Mouse (Mus musculus): ENCODE measurements at regions not wholly inside any gene's neighbourhood (a gene's known extent, or its start where the extent isn't known, plus 50 kb on each side); places are given as distances from the start of the nearest gene placed in this dataset.

DNA sequence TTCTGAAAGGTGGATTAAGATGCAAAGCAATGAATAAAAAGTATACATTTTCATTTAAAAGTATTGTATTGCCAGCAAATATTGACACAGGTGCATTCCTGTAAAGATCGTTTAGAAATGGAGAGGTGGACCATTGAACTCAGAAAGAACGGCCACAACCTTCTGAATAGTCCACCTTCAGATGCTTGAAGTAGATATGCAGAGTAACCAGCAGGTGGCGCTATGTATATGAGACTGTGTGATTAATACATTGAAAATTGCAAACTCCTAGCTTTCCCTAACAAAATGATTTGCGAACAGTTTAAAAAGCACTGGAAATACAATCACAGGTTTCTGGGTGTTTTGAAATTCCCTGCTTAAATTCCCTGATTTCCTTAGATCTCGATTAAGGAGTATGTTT, 112.2 kb downstream of the 4933402N22Rik start:
- WGBS = 8% methylated on average over 5 of the region's 5 CpGs
- ATAC-seq (replicated peaks; ENCODE audit: low FRiP score, low read depth) (no peak), DNase-seq (ENCODE audit: low spot score) (peak; percentile 95)
- no peaks in the 10 kb centered on the region for H3K9me3 ChIP-seq (replicated peaks; ENCODE audit: low read length)
- no peak overlapping the region for H3K4me3 ChIP-seq (replicated peaks; ENCODE audit: low read depth, low read length)
- peak; percentile 93 for TF ChIP-seq CTCF (IDR thresholded peaks at IDR 0.05; ENCODE audit: low read depth)
- no peaks in the 10 kb centered on the region for H3K27me3 ChIP-seq (ENCODE audit: insufficient read depth, low read length)
- H3K4me1 ChIP-seq (replicated peaks; ENCODE audit: insufficient read depth, low read length) = no peaks in the 10 kb centered on the region
- no peaks in the 10 kb centered on the region for H3K36me3 ChIP-seq (ENCODE audit: insufficient read depth, low read length)
- H3K4me2 ChIP-seq (ENCODE audit: low read length) = no peak overlapping the region
- no peak overlapping the region for H3K9ac ChIP-seq (ENCODE audit: low read depth, low read length)
- H3K27ac ChIP-seq = no peak overlapping the region

DNA sequence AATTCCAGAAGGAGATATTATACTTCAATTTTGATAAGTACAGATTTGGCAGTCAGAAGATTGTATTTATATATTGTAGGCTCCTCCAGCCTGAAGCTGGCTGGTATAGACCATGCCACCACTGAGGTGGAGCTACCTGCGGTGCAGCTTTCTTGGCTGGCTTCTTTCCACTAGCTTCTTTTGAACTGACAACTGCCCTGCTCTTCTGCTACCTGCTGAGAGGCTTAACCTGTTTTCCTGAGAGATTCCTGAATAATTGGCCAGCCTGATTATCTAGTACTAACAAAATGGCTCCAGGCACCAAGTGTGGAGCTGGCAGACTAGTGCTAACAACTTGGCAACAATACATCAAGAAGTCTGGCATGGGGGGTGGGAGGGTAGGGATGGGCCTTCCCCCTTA, 132.0 kb downstream of the 4933402N22Rik start:
- H3K9ac ChIP-seq (ENCODE audit: low read depth, low read length) = no peak overlapping the region
- no peaks in the 10 kb centered on the region for H3K36me3 ChIP-seq (ENCODE audit: insufficient read depth, low read length)
- no peak overlapping the region for H3K4me2 ChIP-seq (ENCODE audit: low read length)
- TF ChIP-seq CTCF (IDR thresholded peaks at IDR 0.05; ENCODE audit: low read depth) = no peak
- H3K4me1 ChIP-seq (replicated peaks; ENCODE audit: insufficient read depth, low read length) = no peaks in the 10 kb centered on the region
- no peak overlapping the region for H3K27ac ChIP-seq
- ATAC-seq (replicated peaks; ENCODE audit: low FRiP score, low read depth) = no peak
- H3K4me3 ChIP-seq (replicated peaks; ENCODE audit: low read depth, low read length) = no peak overlapping the region
- no peaks in the 10 kb centered on the region; the same call in 1 of the 2 replicates for H3K9me3 ChIP-seq (replicated peaks; ENCODE audit: low read length)
- DNase-seq (ENCODE audit: low spot score) = no peak
- no peaks in the 10 kb centered on the region for H3K27me3 ChIP-seq (ENCODE audit: insufficient read depth, low read length)
- WGBS = 78% methylated on average over 1 of the region's 1 CpGs

DNA sequence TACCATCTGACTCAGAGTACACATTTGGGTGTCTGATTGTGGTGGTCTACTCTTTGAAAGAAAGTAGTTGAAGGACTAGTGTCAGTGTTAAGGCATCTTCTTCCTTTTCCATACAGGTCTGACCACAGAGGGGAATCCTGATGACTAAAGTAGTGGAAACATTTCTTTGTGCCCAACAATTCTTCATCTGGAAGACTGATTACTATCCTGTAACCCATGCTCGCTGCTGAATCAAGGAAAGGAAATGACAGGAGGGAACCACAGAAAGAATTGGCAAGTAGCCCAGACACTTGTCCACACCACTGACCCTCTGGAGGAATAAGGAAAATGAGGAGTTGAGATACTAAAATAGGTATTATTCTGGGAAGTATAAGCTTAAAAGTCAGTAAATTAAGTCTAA, 162.3 kb downstream of the 4933402N22Rik start:
- DNase-seq (ENCODE audit: low spot score) (peak; percentile 32), ATAC-seq (replicated peaks; ENCODE audit: low FRiP score, low read depth) (no peak)
- Histone ChIP-seq H3K4me2 (ENCODE audit: low read length) (no peak overlapping the region), H3K36me3 (ENCODE audit: insufficient read depth, low read length) (no peaks in the 10 kb centered on the region), H3K27me3 (ENCODE audit: insufficient read depth, low read length) (no peaks in the 10 kb centered on the region), H3K4me3 (replicated peaks; ENCODE audit: low read depth, low read length) (no peak overlapping the region), H3K9ac (ENCODE audit: low read depth, low read length) (no peak overlapping the region), H3K4me1 (replicated peaks; ENCODE audit: insufficient read depth, low read length) (no peaks in the 10 kb centered on the region), H3K9me3 (replicated peaks; ENCODE audit: low read length) (no peaks in the 10 kb centered on the region), H3K27ac (no peak overlapping the region)
- 44% methylated on average over 1 of the region's 1 CpGs for WGBS
- no peak for TF ChIP-seq CTCF (IDR thresholded peaks at IDR 0.05; ENCODE audit: low read depth)

DNA sequence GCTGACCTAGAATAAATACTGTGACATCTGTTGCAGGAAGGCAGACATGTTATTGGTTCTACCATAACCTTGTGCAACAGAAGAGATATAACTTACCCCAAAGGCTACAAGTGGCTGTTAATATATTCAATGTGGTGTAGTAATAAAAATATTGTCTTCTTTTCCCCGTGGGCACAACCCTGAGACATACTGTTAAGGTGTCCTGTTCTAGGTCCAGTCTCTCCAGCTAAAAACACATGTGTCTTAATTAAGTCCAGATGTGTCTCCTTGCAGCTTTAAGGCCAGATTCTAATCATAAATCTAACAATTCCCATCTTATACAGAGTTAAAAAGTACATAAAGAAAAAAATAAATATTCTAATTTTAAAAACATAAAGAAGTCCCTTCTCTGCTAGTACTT, 175.8 kb downstream of the 4933402N22Rik start:
- Histone ChIP-seq H3K4me2 (ENCODE audit: low read length) (no peak overlapping the region), H3K36me3 (ENCODE audit: insufficient read depth, low read length) (no peaks in the 10 kb centered on the region), H3K27ac (no peak overlapping the region), H3K4me3 (replicated peaks; ENCODE audit: low read depth, low read length) (no peak overlapping the region), H3K4me1 (replicated peaks; ENCODE audit: insufficient read depth, low read length) (no peaks in the 10 kb centered on the region), H3K9ac (ENCODE audit: low read depth, low read length) (no peak overlapping the region), H3K9me3 (replicated peaks; ENCODE audit: low read length) (no peaks in the 10 kb centered on the region), H3K27me3 (ENCODE audit: insufficient read depth, low read length) (no peaks in the 10 kb centered on the region)
- 52% methylated on average over 1 of the region's 1 CpGs for WGBS
- no peak for DNase-seq (ENCODE audit: low spot score)
- TF ChIP-seq CTCF (IDR thresholded peaks at IDR 0.05; ENCODE audit: low read depth) = no peak
- no peak for ATAC-seq (replicated peaks; ENCODE audit: low FRiP score, low read depth)

DNA sequence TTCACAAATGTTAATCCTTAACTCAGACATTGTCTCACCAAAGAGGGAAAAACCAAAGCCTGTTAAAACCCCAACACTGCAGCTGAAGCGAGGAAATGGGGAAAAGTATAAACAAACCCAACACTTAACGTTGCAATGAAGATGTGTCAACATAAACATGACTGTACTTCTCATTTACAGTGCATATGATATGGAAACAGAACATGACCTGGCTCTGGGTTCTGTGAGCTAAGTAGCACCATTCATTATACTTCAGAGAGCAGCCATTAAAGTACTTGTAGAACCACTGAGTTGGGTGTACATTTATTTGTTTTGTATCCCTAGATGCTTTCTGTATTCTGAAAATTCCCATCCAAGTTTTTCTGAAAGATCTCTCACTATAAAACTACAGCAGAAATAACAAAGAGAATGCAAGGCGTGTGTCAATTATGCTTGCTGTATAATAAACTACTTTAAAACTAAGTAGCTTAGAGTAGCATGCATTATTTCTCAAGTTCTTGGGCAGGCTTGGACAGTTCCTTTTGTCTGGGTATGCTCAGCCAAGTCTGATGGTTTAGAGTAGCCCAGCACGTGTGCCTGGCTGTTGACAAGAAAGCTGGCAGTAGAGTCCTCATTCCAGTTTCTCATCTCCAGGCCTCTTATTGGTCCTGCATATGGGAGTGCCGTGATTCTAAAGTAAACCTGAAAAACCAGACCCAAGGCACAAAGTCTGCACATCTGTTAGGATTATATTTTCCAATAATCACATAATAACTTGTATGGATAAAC, 198.9 kb downstream of the 4933402N22Rik start:
- no peak for TF ChIP-seq CTCF (IDR thresholded peaks at IDR 0.05; ENCODE audit: low read depth)
- no peaks in the 10 kb centered on the region for H3K9me3 ChIP-seq (replicated peaks; ENCODE audit: low read length)
- H3K9ac ChIP-seq (ENCODE audit: low read depth, low read length) = no peak overlapping the region
- no peak overlapping the region for H3K4me2 ChIP-seq (ENCODE audit: low read length)
- H3K4me3 ChIP-seq (replicated peaks; ENCODE audit: low read depth, low read length) = no peak overlapping the region
- H3K27ac ChIP-seq = no peak overlapping the region
- H3K4me1 ChIP-seq (replicated peaks; ENCODE audit: insufficient read depth, low read length) = no peaks in the 10 kb centered on the region
- no peak for DNase-seq (ENCODE audit: low spot score)
- H3K27me3 ChIP-seq (ENCODE audit: insufficient read depth, low read length) = no peaks in the 10 kb centered on the region
- 72% methylated on average over 5 of the region's 5 CpGs for WGBS
- H3K36me3 ChIP-seq (ENCODE audit: insufficient read depth, low read length) = no peaks in the 10 kb centered on the region
- ATAC-seq (replicated peaks; ENCODE audit: low FRiP score, low read depth) = no peak

DNA sequence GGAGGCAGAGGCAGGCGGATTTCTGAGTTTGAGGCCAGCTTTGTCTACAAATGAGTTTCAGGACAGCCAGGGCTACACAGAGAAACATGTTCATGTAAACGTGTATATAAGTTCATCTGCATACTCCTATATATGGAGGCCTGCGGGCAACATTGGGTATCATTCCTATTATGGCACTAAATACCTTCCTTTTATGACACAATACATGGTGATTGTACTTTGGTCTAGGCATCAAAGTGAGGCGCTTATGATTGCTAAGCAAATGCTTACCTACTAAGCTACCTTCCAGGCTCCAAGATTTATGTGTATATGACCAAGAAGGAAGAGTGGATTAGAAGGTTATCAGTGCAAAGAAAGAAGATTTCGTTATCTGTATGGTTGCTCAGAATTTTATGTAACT, 207.1 kb downstream of the 4933402N22Rik start:
- H3K4me3 ChIP-seq (replicated peaks; ENCODE audit: low read depth, low read length) = no peak overlapping the region
- H3K36me3 ChIP-seq (ENCODE audit: insufficient read depth, low read length) = no peaks in the 10 kb centered on the region
- H3K9me3 ChIP-seq (replicated peaks; ENCODE audit: low read length) = no peaks in the 10 kb centered on the region
- no peak for ATAC-seq (replicated peaks; ENCODE audit: low FRiP score, low read depth)
- WGBS = 91% methylated on average over 5 of the region's 5 CpGs
- H3K4me1 ChIP-seq (replicated peaks; ENCODE audit: insufficient read depth, low read length) = no peaks in the 10 kb centered on the region
- no peak overlapping the region for H3K4me2 ChIP-seq (ENCODE audit: low read length)
- no peak for DNase-seq (ENCODE audit: low spot score)
- no peak for TF ChIP-seq CTCF (IDR thresholded peaks at IDR 0.05; ENCODE audit: low read depth)
- H3K9ac ChIP-seq (ENCODE audit: low read depth, low read length) = no peak overlapping the region
- no peak overlapping the region for H3K27ac ChIP-seq
- no peaks in the 10 kb centered on the region for H3K27me3 ChIP-seq (ENCODE audit: insufficient read depth, low read length)

Data from kidney, postnatal 0 days (tissue).